Mouse (Mus musculus) hindbrain, embryonic 13.5 days (tissue): ENCODE measurements around the gene AU040320. TPM values are rescaled to one million over a fixed set of nuclear protein-coding genes. Genes with fewer than 3 reads are reported as not detected.

ENCODE experiments used
- ATAC-seq: fragments of 200-750 bp; cut with Nextera tagmentation; 2 replicates; pipeline ENCODE4 v1.8.0; 2017; ENCODE audit warnings: moderate TSS enrichment; ENCODE audit not compliant: low FRiP score
- H3K27ac ChIP-seq: fragments of 300-500 bp; sonication (generic); 2 replicates; pipeline ENCODE4 v1.5.1; 2015; ENCODE audit warnings: inconsistent platforms, mild to moderate bottlenecking, moderate library complexity
- H3K27me3 ChIP-seq: fragments of 300-500 bp; sonication (generic); 2 replicates; pipeline ENCODE4 v1.6.1; 2015; ENCODE audit warnings: mild to moderate bottlenecking, inconsistent platforms
- H3K36me3 ChIP-seq: fragments of 300-500 bp; sonication (generic); 2 replicates; pipeline ENCODE4 v1.6.1; 2015; ENCODE audit warnings: mild to moderate bottlenecking, inconsistent platforms
- H3K4me1 ChIP-seq: fragments of 300-500 bp; sonication (generic); replicated peaks from 2 replicates; pipeline ENCODE4 v1.6.1; 2015; ENCODE audit warnings: inconsistent platforms
- H3K4me2 ChIP-seq: fragments of 300-500 bp; sonication (generic); 2 replicates; pipeline ENCODE4 v1.6.1; 2015; ENCODE audit warnings: inconsistent platforms, mild to moderate bottlenecking, moderate library complexity
- H3K4me3 ChIP-seq: fragments of 300-500 bp; sonication (generic); 2 replicates; pipeline ENCODE4 v1.5.1; 2015; ENCODE audit warnings: mild to moderate bottlenecking, inconsistent platforms
- H3K9ac ChIP-seq: fragments of 300-500 bp; sonication (generic); 2 replicates; pipeline ENCODE4 v1.6.1; 2015; ENCODE audit warnings: mild to moderate bottlenecking, inconsistent platforms
- H3K9me3 ChIP-seq: fragments of 300-500 bp; sonication (generic); 2 replicates; pipeline ENCODE4 v1.6.1; 2016; ENCODE audit warnings: inconsistent platforms
- WGBS: fragments of 180-500 bp; shearing (Covaris S2); methylation state at CpG from one replicate; pipeline ENCODE4 v1.1.7; 2015; 5-methylcytosine and 5-hydroxymethylcytosine counted together
- polyA plus RNA-seq: library from polyadenylated mRNA; unstranded; fragments of >200 nt; fragmentation: Nextera tagmentation; extraction: Ambion mirVana; gene quantifications from 2 replicates; pipeline ENCODE4 v1.2.1, GENCODE M21; 2015

Gene AU040320
- polyA plus RNA-seq: 40.0 and 40.3 TPM in 2 replicates

DNA sequence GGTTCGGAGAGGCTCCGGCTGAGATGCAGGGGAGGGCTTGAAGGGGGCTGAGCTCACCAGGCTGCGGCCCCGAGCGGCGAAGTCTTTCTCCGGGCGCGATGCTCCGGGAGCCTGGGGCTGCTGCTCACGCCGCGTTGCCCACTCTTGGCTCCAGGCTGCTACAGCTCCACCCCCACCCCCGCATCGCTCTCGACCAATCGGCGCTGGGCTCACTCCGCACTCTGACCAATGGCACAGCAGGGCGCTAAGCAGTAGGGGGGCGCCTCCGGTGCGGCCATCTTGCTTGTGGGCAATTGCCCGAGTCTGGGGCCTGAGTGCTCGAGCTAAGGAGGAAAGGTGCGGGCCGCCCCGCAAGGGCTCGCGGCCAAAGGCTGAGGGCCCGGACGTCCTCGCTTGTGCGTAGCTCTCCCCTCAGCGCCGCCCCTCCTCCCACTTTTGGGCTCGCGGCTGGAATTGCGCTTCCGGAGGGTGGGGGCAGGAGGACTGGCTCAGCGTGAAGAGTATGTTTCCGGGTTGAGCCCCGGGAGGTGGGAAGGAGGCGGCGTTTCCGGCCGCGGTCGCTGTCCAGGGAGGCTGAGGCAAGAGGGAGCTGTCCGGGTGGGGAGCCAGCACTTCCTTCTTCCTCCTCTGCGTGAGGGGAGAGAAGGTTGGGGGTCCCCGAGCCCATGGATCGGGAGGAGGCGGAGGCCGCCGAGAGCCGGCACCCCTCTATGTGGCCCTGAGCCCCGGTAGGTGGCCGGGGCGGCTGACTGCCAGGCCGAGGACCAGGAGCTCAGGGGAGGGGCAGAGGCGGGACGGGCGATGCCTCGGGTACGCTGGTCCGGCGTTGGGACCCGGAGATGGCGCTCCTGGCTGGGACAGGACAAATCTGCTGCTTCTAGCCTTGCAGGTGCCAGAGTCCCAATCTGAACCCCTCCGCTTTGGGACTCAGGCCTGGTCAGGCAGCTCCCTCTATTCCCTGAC lies at the start of gene AU040320, which contains the start of gene Ncdn:
TSS of gene AU040320 (plus strand) at position 277 of the 963 bp plus-strand sequence.
TSS of gene Ncdn (minus strand) at position 171 of the 963 bp plus-strand sequence.
- under 1% methylated on average over 69 of the region's 71 CpGs for WGBS
- Histone ChIP-seq H3K4me2 (peak within 1 kb of the TSS; percentile 97), H3K4me1 (peaks cover 58% of the 10 kb centered on the region), H3K36me3 (peaks cover 31% of the 10 kb centered on the region), H3K9me3 (no peaks in the 10 kb centered on the region), H3K4me3 (peak within 1 kb of the TSS; percentile 69), H3K9ac (peak within 1 kb of the TSS; percentile 90), H3K27ac (peak within 1 kb of the TSS; percentile 98), H3K27me3 (no peaks in the 10 kb centered on the region)
- ATAC-seq: peak; percentile 97

DNA sequence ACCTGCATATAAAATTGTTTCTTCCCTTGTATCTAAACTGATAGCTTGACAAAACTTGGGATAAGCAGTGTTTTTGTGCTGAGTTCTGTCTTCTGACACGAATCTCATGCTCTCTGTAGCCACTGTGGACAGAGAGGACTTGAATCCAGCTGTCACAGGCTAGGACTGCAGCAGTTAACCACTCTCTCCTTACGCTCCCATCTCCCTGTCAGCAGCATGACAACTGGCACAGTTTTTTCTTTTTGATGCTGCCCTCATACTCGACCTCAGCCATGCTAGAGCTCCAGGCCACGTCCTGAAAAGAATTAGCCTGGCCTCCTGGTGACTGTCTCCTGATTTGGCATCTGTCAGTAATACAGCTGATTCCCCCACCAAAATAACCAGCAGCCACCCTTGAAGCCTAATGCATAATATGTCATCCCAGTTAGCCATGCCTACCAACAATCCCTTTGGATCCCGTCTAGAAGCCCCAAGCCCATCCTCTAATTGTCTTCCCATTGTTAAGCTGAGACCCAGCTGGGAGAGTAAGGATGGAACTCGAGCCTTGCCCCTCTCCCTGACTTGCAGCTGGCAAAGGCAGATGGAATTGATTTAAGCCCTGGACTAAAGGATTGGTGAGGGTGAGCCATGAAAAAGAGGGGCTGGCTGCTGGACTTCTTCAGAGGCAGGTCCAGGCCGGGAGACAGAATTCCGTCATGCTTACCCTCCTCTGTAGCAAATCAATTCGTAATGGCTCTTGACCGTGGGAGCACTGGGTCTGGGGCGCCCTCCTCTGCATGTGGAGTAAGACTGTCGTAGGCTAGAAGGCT lies 46.5 kb upstream of the AU040320 start:
- no peak overlapping the region for H3K4me3 ChIP-seq
- H3K27ac ChIP-seq: peak overlapping the region; percentile 46; the same call in 1 of the 2 replicates
- no peak overlapping the region for H3K4me2 ChIP-seq
- peaks cover 71% of the 10 kb centered on the region for H3K36me3 ChIP-seq
- peak overlapping the region; percentile 31; the same call in 1 of the 2 replicates for H3K9ac ChIP-seq
- ATAC-seq: peak; percentile 59
- peaks cover 5% of the 10 kb centered on the region; the same call in 1 of the 2 replicates for H3K27me3 ChIP-seq
- H3K9me3 ChIP-seq: no peaks in the 10 kb centered on the region
- 30% methylated on average over 12 of the region's 12 CpGs for WGBS
- H3K4me1 ChIP-seq: peaks cover 21% of the 10 kb centered on the region

GRCm38 (mm10) chr4:126707439-126707826 lies 45.9 kb upstream of the AU040320 start:
- Histone ChIP-seq H3K4me3 (no peak overlapping the region), H3K4me1 (peaks cover 21% of the 10 kb centered on the region), H3K27me3 (peaks cover 5% of the 10 kb centered on the region; the same call in 1 of the 2 replicates), H3K9ac (peak overlapping the region; percentile 31; the same call in 1 of the 2 replicates), H3K27ac (peak overlapping the region; percentile 46; the same call in 1 of the 2 replicates), H3K4me2 (no peak overlapping the region), H3K9me3 (no peaks in the 10 kb centered on the region), H3K36me3 (peaks cover 71% of the 10 kb centered on the region)
- 37% methylated on average over 5 of the region's 5 CpGs for WGBS
- no peak for ATAC-seq

DNA sequence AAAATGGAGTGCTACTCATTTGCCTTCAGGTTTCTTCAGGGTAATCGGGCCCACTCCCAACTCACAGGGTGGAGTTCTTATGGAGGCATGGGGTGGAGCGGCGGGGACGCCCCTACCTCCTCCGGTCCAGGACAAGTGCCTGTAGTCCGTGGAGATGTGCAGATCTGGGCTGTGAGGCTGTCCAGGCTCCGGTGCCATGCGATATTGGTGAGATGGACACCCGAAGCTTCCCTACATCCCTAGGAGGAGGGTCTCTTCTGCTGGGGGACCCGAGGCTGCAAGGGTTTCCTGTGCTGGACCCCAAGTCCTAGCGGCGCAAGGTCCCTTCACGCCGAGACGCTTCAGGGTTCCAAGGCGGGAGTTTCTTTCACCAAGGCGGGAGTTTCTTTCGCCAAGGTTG lies 21.2 kb upstream of the AU040320 start:
- Histone ChIP-seq H3K4me3 (peak overlapping the region; percentile 16), H3K36me3 (no peaks in the 10 kb centered on the region), H3K27ac (no peak overlapping the region), H3K9me3 (no peaks in the 10 kb centered on the region), H3K9ac (no peak overlapping the region), H3K4me1 (peaks cover 31% of the 10 kb centered on the region), H3K4me2 (peak overlapping the region; percentile 17), H3K27me3 (peaks cover 84% of the 10 kb centered on the region)
- ATAC-seq: no peak
- WGBS: 2% methylated on average over 18 of the region's 18 CpGs

DNA sequence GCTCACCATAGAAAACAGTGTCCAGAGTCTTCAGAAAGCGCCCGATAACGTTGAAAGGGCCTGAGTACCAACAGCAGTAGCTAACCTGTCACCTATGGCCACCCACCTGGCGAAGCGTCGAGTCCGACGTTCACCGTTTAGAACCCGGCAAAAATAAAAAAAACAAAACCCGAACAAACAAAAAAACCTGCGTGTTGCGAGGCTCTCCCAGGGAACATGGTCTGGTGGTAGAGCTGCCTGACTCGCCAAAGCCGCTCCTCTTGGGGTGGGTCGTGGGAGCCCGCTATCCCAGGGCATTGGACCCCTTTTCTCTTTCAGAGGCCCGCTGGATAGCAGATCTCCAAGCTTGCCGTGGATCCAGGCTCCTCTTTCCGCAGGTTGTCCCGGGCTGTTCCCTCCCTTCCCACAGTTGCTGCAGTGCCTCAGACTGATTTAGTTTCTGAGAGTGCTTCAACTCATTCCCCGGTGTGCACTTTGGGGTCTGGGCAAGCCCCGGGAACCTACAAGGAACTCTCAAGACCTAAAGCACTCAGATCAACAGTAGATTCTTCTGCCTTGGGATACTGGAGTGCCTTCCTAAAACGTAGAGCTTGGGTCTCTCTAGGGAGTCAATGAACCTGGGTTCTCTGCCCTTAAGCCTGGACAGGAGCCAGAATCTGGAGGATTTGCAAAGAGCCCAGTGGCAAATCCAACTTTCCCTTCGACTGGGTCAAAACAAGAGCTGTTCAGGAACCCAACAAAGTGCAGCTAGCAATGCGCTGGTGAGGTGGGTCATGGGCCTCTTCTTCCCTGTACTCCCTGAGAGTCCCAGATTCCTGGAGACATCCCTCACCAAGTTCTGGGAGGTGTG lies 20.6 kb upstream of the AU040320 start:
- H3K4me2 ChIP-seq: peak overlapping the region; percentile 17
- H3K4me3 ChIP-seq: peak overlapping the region; percentile 16
- H3K27me3 ChIP-seq: peaks cover 91% of the 10 kb centered on the region
- peaks cover 31% of the 10 kb centered on the region for H3K4me1 ChIP-seq
- no peak overlapping the region for H3K27ac ChIP-seq
- no peak overlapping the region for H3K9ac ChIP-seq
- ATAC-seq: no peak
- 5% methylated on average over 26 of the region's 26 CpGs for WGBS
- H3K36me3 ChIP-seq: no peaks in the 10 kb centered on the region
- H3K9me3 ChIP-seq: no peaks in the 10 kb centered on the region

- 4% methylated on average over 16 of the region's 16 CpGs for WGBS
- 0 out of 2 replicates have a peak overlapping the region, but pooled peaks have one; percentile 31 for H3K4me3 ChIP-seq
Measured at GRCm38 (mm10) chr4:126734001-126734603, 19.2 kb upstream of the AU040320 start.

DNA sequence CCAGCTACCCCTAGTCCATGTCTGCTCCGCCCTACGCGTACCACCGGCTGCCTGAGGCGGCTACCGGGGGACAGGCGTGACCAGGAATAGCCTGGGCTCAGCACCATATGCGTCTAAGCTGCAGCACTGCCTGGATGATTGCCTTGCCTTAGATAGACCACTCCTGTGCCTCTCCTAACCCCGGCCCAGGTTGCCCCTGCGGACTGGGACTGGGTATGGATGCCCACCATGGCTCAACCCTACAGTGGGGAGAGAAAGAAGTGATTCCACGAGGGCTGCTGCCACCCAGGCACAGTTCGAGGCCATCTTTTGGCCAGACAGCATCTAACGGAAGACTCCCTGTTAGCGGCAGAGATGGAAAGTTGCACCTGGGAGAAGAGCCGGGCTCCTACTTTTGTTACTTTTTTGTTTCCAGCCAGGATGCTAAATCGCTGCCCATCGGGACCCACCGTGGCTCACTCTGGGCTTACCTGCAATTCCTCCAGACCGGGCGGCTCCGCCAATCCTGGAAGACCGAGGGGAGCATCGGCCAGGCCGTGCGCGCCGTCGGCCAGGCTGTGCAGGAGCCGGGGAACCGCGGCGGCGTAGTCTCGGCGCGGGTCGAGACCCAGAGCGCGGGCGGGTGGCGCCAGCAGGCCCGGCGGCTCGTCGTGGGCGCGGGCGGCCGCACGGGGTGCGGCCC lies 18.5 kb upstream of the AU040320 start:
- H3K4me3 ChIP-seq: peak overlapping the region; percentile 31
- peak overlapping the region; percentile 47 for H3K4me2 ChIP-seq
- no peak for ATAC-seq
- peaks cover 100% of the 10 kb centered on the region for H3K27me3 ChIP-seq
- WGBS: 2% methylated on average over 51 of the region's 51 CpGs
- H3K27ac ChIP-seq: no peak overlapping the region
- H3K9me3 ChIP-seq: no peaks in the 10 kb centered on the region
- peaks cover 31% of the 10 kb centered on the region for H3K4me1 ChIP-seq
- no peaks in the 10 kb centered on the region for H3K36me3 ChIP-seq
- H3K9ac ChIP-seq: 0 out of 2 replicates have a peak overlapping the region, but pooled peaks have one; percentile 49

More at GRCm38 (mm10) chr4:126734001-126734603, 19.2 kb upstream of the AU040320 start:
- ATAC-seq: no peak
- Histone ChIP-seq H3K9ac (no peak overlapping the region), H3K36me3 (no peaks in the 10 kb centered on the region), H3K27ac (no peak overlapping the region), H3K4me2 (no peak overlapping the region), H3K27me3 (peaks cover 100% of the 10 kb centered on the region), H3K4me1 (peaks cover 31% of the 10 kb centered on the region), H3K9me3 (no peaks in the 10 kb centered on the region)

DNA sequence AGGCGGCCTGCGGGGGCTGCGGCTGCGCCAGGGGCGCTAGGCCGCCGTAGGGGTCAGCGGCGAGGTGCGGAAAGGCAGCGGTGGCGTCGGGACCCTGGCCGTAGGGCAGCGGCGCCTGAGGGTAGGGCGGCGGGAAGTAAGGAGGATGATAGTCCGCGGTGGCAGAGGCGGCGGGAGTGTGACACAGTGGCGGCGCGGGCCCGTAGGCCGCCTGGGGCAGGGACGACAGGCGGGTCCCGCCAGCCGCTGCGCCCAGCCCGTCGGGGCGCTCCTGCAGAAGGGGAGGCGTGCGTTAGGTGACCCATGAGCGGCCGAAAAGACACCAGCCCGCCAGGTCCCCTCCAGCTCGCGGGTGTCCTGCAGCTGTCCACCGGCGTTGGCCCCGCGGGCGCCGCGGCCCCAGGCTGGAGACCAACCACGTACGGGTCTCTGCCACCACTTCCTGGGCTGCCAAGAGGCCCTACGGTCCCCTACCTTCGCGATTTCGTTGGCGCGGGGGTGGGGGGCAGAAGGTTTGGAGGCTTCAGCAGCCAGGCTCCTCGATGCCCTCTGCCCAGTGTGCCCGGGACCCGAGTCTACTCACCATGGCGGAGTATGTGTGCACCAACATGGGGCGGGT lies 17.9 kb upstream of the AU040320 start:
- H3K4me2 ChIP-seq: peak overlapping the region; percentile 47
- WGBS: 2% methylated on average over 49 of the region's 62 CpGs
- H3K9me3 ChIP-seq: no peaks in the 10 kb centered on the region
- no peak; the same call in 1 of the 2 replicates for ATAC-seq
- no peaks in the 10 kb centered on the region for H3K36me3 ChIP-seq
- H3K4me1 ChIP-seq: peaks cover 31% of the 10 kb centered on the region
- H3K4me3 ChIP-seq: peak overlapping the region; percentile 31
- no peak overlapping the region for H3K27ac ChIP-seq
- peaks cover 100% of the 10 kb centered on the region for H3K27me3 ChIP-seq
- 0 out of 2 replicates have a peak overlapping the region, but pooled peaks have one; percentile 49 for H3K9ac ChIP-seq

DNA sequence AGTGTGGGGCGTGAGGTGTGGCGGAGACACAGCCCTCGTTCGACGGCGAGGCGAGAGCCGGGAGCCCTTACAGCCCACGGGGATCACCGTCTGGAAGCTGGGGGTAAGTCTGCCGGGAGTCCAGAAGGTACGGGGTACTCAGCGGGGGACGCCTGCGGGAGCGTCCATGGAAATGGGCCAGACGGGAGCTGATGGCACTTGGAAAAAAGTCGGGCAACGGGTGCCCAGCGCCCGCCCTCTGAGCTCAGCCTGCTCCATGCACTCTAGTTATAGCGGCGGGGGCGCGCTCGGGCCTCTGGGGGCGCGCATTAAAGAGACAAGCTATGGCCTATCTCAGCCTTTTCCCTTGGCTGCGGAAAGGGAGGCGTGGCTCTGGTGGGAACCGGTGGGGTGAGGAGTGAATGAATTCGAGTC lies 17.3 kb upstream of the AU040320 start, which contains the start of gene Tfap2e:
TSS of gene Tfap2e (minus strand) at position 240 of the 414 bp plus-strand sequence.
- Histone ChIP-seq H3K36me3 (no peaks in the 10 kb centered on the region), H3K9ac (0 out of 2 replicates have a peak within 1 kb of the TSS, but pooled peaks have one; percentile 49), H3K27ac (no peak within 1 kb of the TSS), H3K4me1 (peaks cover 31% of the 10 kb centered on the region), H3K4me3 (peak within 1 kb of the TSS; percentile 31), H3K4me2 (peak within 1 kb of the TSS; percentile 47), H3K27me3 (peaks cover 96% of the 10 kb centered on the region), H3K9me3 (no peaks in the 10 kb centered on the region)
- WGBS: 2% methylated on average over 32 of the region's 32 CpGs
- ATAC-seq: peak; percentile 43; the same call in 1 of the 2 replicates
